Mouse (Mus musculus): Measurements from ENCODE around the gene Kcnk4. TPM values are rescaled to one million over a fixed set of nuclear protein-coding genes. Genes with fewer than 3 reads are reported as not detected.

The Kcnk4 gene
- polyA plus RNA-seq, 1 experiment from 2014 or later = 8.5 TPM

DNA sequence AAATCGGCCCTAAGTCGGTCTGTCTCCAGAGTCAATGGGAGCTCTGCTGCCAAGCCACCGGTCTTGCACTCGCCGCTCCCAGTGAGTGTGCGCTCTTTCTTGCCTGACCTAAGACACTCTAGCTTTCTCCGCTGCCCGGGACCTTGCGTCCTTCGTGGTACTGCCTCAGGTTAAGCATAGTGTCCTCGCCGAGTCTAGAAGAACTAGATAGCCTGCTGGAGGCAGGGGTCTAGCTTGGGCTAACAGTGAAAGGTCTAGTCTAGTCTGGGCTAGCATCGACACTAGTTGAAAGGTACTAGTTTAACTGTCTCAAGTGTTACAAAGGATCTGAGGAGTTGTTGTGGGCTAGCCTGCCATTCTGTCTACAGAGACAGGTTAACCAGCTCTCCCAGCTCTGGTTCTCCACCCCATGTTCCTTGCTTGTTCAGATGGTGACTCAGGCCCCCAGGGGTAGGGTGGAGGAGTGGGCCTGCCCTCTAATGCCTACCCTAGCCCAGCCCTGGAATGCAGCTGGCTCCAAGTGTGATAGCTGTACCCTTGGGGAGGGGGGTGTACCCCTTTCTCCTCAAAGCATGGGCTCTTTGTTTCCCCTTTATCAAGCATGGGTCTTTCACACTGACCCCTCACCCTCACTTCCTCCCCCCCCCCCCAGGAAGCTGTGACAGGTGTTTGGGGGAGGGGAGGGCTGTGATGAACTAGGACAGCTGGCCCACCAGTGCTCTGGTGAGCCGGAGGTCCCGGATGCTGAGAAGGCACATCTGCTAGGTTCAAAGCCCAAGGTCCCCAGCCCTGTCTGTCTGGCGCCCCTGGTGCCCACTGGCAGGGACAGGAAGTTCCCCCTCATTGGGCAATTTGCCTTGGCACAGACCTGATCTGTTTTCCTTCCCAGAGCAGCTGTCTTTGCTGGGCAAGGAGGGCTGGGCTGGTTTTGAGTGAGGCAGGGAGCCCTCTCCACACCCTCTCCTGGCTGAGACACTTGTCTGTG is 41.5 kb upstream of the Kcnk4 start, which contains the start of gene Plcb3:
Plcb3 (minus strand) TSS at position 934 of the 985 bp plus-strand sequence.
- Histone ChIP-seq H3K4me2 (replicated peaks) (peak within 1 kb of the TSS; percentile 81), H3K4me3 (replicated peaks; ENCODE audit: low read length) (peak within 1 kb of the TSS; percentile 66), H3K27ac (peak within 1 kb of the TSS; percentile 95), H3K36me3 (replicated peaks; ENCODE audit: control insufficient read depth, insufficient read depth) (peaks cover 22% of the 10 kb centered on the region), H3K27me3 (ENCODE audit: control insufficient read depth, insufficient read depth, low read length) (no peaks in the 10 kb centered on the region), H3K4me1 (replicated peaks; ENCODE audit: control insufficient read depth, insufficient read depth, low read length) (peaks cover 23% of the 10 kb centered on the region), H3K9ac (peak within 1 kb of the TSS; percentile 80), H3K9me3 (ENCODE audit: control insufficient read depth, low read length) (no peaks in the 10 kb centered on the region)
- ATAC-seq (ENCODE audit: low FRiP score) = no peak
- WGBS = 0% methylated on average over 16 of the region's 16 CpGs
- peak; percentile 77 for DNase-seq (ENCODE audit: low spot score)

DNA sequence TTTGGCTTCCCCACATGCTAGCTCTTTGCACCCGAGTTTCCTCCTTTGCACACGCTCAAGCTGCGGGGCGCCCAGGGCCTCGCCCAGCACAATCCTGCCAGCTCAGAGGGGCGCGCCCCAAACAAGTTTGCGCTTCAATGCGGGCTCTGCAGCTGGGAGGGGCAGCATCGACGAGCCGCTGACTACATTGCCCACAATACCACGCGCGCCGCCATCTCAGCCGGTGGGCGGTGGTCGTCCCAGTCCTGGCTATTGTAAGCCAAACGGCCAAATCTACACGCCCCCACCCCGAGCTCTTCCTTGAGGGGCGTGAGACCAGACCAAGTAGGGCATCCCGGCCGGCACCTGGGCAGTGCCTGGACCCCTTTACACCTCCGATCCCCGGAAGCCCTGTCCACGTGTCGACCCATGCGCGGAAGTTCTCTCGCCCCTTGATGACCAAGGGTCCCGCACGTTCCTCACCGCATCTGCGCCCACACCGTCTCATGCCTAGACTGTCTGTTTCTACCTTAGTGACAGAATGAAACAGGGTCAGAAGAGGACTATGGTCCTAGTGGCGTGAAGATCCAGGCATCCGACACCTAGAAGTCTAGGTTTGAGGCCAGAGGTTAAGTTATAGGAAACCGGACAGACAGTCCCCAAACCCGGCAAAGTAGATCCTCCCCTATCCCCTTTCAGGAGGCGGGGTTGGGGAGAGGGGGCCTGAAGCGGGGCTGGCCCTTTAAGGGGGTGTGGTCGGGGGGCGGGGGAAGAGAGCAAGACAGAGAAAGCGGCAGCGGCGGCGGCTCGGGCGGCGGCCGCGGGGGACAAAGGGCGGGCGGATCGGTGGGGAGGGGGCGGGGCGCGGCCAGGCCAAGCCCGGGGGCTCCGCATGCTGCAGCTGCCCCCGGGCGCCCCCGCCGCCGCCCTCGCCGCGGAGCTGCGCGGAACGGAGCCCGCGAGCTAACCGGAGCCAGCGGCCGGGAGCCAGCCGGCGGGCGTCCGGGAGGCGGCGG is 40.2 kb upstream of the Kcnk4 start, which contains the start of gene Ppp1r14b:
Ppp1r14b (plus strand) TSS at position 758 of the 995 bp plus-strand sequence.
- peak; percentile 79 for DNase-seq (ENCODE audit: low spot score)
- Histone ChIP-seq H3K4me1 (replicated peaks; ENCODE audit: control insufficient read depth, insufficient read depth, low read length) (peaks cover 30% of the 10 kb centered on the region), H3K4me3 (replicated peaks; ENCODE audit: low read length) (peak within 1 kb of the TSS; percentile 66), H3K36me3 (replicated peaks; ENCODE audit: control insufficient read depth, insufficient read depth) (peaks cover 22% of the 10 kb centered on the region), H3K27ac (peak within 1 kb of the TSS; percentile 95), H3K27me3 (ENCODE audit: control insufficient read depth, insufficient read depth, low read length) (peaks cover 11% of the 10 kb centered on the region), H3K9me3 (ENCODE audit: control insufficient read depth, low read length) (no peaks in the 10 kb centered on the region), H3K9ac (peak within 1 kb of the TSS; percentile 80), H3K4me2 (replicated peaks) (peak within 1 kb of the TSS; percentile 81)
- WGBS = under 1% methylated on average over 75 of the region's 84 CpGs
- ATAC-seq (ENCODE audit: low FRiP score) = peak; percentile 61

DNA sequence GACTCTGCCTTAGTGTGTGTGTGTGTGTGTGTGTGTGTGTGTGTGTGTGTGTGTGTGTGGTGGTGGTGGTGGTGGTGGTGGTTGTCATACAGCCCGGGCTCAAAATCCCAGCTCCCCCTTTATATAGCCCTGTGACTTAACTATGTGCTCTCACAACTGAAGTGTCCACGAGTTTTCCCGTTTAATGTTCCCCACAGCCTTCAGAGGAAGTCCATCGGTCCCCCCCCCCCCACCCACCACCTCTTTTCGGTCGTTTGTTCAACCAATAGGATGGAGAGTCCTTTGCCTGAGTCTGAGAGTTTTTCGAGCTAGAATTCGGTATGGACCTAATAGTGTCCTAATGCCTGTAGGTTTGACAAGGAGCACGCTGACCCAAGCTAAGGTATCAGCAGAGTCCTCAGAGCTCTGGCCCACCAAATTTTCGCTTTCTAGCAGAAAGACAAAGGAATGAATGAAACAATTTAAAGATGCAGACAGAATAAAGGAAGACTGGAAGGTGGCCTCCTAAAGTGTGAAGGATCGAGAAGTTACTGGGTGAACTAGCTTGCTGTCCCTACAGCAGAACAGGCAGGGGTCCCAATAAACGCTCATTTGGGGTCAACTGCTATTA is 39.4 kb upstream of the Kcnk4 start:
- H3K4me1 ChIP-seq (replicated peaks; ENCODE audit: control insufficient read depth, insufficient read depth, low read length) = peaks cover 22% of the 10 kb centered on the region
- no peak for ATAC-seq (ENCODE audit: low FRiP score)
- H3K27ac ChIP-seq = 0 out of 2 replicates have a peak overlapping the region, but pooled peaks have one; percentile 95
- peak overlapping the region; percentile 81 for H3K4me2 ChIP-seq (replicated peaks)
- WGBS = 35% methylated on average over 12 of the region's 12 CpGs
- peaks cover 20% of the 10 kb centered on the region for H3K27me3 ChIP-seq (ENCODE audit: control insufficient read depth, insufficient read depth, low read length)
- DNase-seq (ENCODE audit: low spot score) = no peak
- no peaks in the 10 kb centered on the region for H3K9me3 ChIP-seq (ENCODE audit: control insufficient read depth, low read length)
- H3K36me3 ChIP-seq (replicated peaks; ENCODE audit: control insufficient read depth, insufficient read depth) = peaks cover 21% of the 10 kb centered on the region
- peak overlapping the region; percentile 66 for H3K4me3 ChIP-seq (replicated peaks; ENCODE audit: low read length)
- H3K9ac ChIP-seq = peak overlapping the region; percentile 80

GRCm38 (mm10) chr19:6972247-6972917 is 38.1 kb upstream of the Kcnk4 start:
- 80% methylated on average over 13 of the region's 13 CpGs for WGBS
- Histone ChIP-seq H3K4me1 (replicated peaks; ENCODE audit: control insufficient read depth, insufficient read depth, low read length) (peaks cover 17% of the 10 kb centered on the region), H3K4me3 (replicated peaks; ENCODE audit: low read length) (no peak overlapping the region), H3K36me3 (replicated peaks; ENCODE audit: control insufficient read depth, insufficient read depth) (peaks cover 8% of the 10 kb centered on the region), H3K27me3 (ENCODE audit: control insufficient read depth, insufficient read depth, low read length) (peaks cover 23% of the 10 kb centered on the region), H3K9me3 (ENCODE audit: control insufficient read depth, low read length) (no peaks in the 10 kb centered on the region), H3K4me2 (replicated peaks) (no peak overlapping the region), H3K9ac (no peak overlapping the region), H3K27ac (no peak overlapping the region)
- DNase-seq (ENCODE audit: low spot score) = no peak
- ATAC-seq (ENCODE audit: low FRiP score) = no peak

GRCm38 (mm10) chr19:6971644-6972043 is 37.3 kb upstream of the Kcnk4 start:
- Histone ChIP-seq H3K9me3 (ENCODE audit: control insufficient read depth, low read length) (no peaks in the 10 kb centered on the region), H3K4me1 (replicated peaks; ENCODE audit: control insufficient read depth, insufficient read depth, low read length) (peaks cover 13% of the 10 kb centered on the region), H3K9ac (no peak overlapping the region), H3K36me3 (replicated peaks; ENCODE audit: control insufficient read depth, insufficient read depth) (peaks cover 2% of the 10 kb centered on the region; the same call in 1 of the 2 replicates), H3K4me2 (replicated peaks) (no peak overlapping the region), H3K27ac (no peak overlapping the region), H3K4me3 (replicated peaks; ENCODE audit: low read length) (no peak overlapping the region), H3K27me3 (ENCODE audit: control insufficient read depth, insufficient read depth, low read length) (peaks cover 23% of the 10 kb centered on the region)
- DNase-seq (ENCODE audit: low spot score) (no peak), ATAC-seq (ENCODE audit: low FRiP score) (no peak)
- 46% methylated on average over 6 of the region's 6 CpGs for WGBS

GRCm38 (mm10) chr19:6970460-6971085 is 36.3 kb upstream of the Kcnk4 start:
- Histone ChIP-seq H3K27ac (no peak overlapping the region), H3K4me2 (replicated peaks) (peak overlapping the region; percentile 47; the same call in 1 of the 2 replicates), H3K36me3 (replicated peaks; ENCODE audit: control insufficient read depth, insufficient read depth) (no peaks in the 10 kb centered on the region), H3K4me3 (replicated peaks; ENCODE audit: low read length) (no peak overlapping the region), H3K9me3 (ENCODE audit: control insufficient read depth, low read length) (no peaks in the 10 kb centered on the region), H3K27me3 (ENCODE audit: control insufficient read depth, insufficient read depth, low read length) (peaks cover 23% of the 10 kb centered on the region), H3K9ac (peak overlapping the region; percentile 20; the same call in 1 of the 2 replicates), H3K4me1 (replicated peaks; ENCODE audit: control insufficient read depth, insufficient read depth, low read length) (peaks cover 9% of the 10 kb centered on the region)
- ATAC-seq (ENCODE audit: low FRiP score) (no peak), DNase-seq (ENCODE audit: low spot score) (no peak)
- 18% methylated on average over 11 of the region's 11 CpGs for WGBS

DNA sequence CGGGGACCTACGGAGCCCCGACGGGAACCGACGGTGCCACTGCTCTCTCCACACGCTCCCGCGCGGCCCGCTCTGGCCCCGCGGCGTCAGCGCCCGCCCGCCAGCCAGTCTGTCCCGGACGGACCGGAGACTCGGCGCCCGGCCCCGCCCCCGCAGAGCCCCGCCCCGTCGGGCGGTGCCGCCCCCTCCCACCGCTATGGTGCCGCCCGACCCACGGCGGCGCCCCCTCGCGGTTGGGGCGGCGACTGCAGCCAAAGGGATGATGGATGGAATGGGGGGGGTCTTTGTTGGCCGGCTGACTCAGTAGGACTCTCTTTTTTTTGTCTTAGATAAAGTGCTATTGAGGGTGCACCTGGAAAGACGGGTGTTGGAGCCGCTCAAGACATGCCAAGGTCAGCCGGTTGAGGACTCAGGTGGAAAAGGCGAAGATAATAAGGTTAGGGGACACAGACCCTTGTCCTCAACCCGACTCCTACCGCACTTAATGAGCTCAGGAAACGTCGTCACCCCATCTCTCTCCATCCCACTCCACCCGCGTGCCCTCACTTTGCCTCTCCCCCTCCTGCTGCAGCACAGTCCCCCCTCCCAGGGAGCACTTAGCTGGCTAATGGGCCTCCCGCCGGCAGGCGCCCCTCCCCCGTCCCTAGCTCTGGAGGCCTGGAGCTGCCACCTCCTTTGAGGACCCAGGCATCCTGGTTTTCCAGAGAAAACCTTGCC is 35.5 kb upstream of the Kcnk4 start:
- Histone ChIP-seq H3K9me3 (ENCODE audit: control insufficient read depth, low read length) (no peaks in the 10 kb centered on the region), H3K4me1 (replicated peaks; ENCODE audit: control insufficient read depth, insufficient read depth, low read length) (peaks cover 9% of the 10 kb centered on the region), H3K4me2 (replicated peaks) (peak overlapping the region; percentile 47), H3K4me3 (replicated peaks; ENCODE audit: low read length) (peak overlapping the region; percentile 39), H3K27me3 (ENCODE audit: control insufficient read depth, insufficient read depth, low read length) (peaks cover 23% of the 10 kb centered on the region), H3K27ac (no peak overlapping the region), H3K36me3 (replicated peaks; ENCODE audit: control insufficient read depth, insufficient read depth) (no peaks in the 10 kb centered on the region), H3K9ac (peak overlapping the region; percentile 52)
- peak; percentile 6; the same call in 1 of the 2 replicates for ATAC-seq (ENCODE audit: low FRiP score)
- WGBS = 2% methylated on average over 55 of the region's 55 CpGs
- peak; percentile 45 for DNase-seq (ENCODE audit: low spot score)

All from hindbrain, embryonic 14.5 days (tissue).